Mouse (Mus musculus) bone marrow macrophage, adult 2 months (primary cell): ENCODE measurements at regions not wholly inside any gene's neighbourhood (a gene's known extent, or its start where the extent isn't known, plus 50 kb on each side); places are given as distances from the start of the nearest gene placed in this dataset.

Experiments used
- CTCF ChIP-seq: IDR thresholded peaks from 2 replicates; pipeline ENCODE4 v1.5.1; 2012; ENCODE audit warnings: low read depth, mild to moderate bottlenecking, low read length, moderate library complexity
- POLR2A ChIP-seq: IDR thresholded peaks from 2 replicates; pipeline ENCODE4 v1.6.1; 2012; ENCODE audit warnings: mild to moderate bottlenecking, low read depth, low read length, borderline replicate concordance

DNA sequence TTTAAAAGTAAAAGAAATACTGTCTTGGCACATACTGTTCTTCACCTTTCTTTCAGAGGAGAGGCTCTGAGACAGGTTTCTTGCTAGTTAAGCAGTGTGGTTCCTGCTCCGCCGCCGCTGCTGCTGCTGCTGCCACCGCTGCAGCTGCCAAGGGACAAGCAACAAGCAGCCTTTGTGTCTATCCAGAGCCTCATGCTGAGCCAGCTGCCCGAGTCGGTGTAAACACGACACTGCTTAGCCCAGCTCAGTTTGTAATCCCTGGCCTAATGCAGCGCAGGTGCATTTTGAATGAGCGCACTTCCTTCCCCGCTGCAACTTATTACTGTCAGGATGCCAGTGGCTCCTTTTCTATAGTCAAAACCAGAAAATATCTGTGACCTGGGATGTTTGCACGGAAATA, 97.1 kb upstream of the Zcchc13 start:
- TF ChIP-seq POLR2A (no peak), CTCF (no peak)
